Mouse (Mus musculus) stomach, postnatal 0 days (tissue): ENCODE results near the gene Eif5a.

Experiments used
- CTCF ChIP-seq: IDR thresholded peaks from 2 replicates; pipeline ENCODE4 v1.5.1; 2016; ENCODE audit warnings: antibody characterized with exemption, low read depth, mild to moderate bottlenecking, moderate library complexity
- EP300 ChIP-seq: optimal IDR thresholded peaks from 2 replicates; pipeline ENCODE3; 2016; ENCODE audit warnings: antibody characterized with exemption

DNA sequence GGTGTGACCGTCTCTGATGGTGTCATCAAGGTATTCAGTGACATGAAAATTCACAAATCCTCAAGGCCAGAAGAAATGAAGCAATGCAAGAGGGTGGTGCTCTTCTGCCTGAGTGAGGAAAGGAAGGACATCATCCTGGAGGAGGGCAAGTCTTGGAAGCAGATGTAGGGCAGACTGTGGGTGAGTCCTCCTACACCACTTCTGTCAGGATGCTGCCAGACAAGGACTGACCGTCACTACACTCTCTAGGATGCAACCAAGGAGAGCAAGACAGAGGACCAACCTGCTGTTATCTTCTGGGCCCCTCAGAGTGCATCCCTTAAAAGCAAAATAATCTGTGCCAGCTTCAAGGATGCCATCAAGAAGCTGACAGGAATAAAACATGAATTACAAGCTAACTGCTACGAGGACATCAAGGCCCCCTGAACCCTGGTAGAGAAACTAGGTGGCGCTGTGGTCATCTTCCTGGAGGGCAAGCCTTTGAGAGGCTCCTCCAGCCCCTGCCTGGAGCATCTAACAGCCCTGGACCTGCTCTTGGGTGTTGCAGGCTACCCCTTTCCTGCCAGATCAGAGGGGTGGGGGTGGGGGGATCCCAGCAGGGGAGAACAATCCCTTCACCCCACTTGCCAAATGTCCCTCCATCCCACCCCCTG lies 29.2 kb upstream of the Eif5a start:
- TF ChIP-seq CTCF (peak; percentile 55), EP300 (no peak)
